Mouse (Mus musculus) brain, adult 2 months (tissue): ENCODE data around the gene Mrpl1.

Experiments used
- DNase-seq: peaks from one replicate; pipeline ENCODE4 v3.0.0; 2011; ENCODE audit warnings: low read depth, low spot score

Gene Mrpl1

DNA sequence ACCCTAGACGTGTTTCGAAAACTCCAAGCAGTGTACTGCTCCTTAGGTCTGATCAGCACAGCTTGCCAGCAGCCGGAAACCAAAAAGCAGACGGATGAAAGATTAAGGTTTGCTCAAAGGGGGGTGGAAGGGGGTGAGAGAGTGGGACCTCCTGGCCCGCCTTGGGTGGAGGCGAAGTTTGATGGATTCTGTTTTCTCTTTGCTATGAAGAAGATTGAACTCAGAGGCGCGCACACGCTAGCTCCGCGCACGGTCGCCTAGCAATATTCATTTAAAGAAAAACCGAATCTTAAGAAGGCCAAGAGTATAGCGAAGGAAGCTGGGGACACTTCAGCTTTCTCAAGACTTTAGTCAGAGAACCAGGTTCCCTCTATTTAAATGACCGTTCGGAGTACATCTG lies at the start of gene Mrpl1:
TSS of gene Mrpl1 (plus strand) at position 35 of the 400 bp plus-strand sequence.
- peak; percentile 48 for DNase-seq

- peak; percentile 54 for DNase-seq
Measured at GRCm38 (mm10) chr5:96160467-96161262, 48.6 kb upstream of the Mrpl1 start.

DNA sequence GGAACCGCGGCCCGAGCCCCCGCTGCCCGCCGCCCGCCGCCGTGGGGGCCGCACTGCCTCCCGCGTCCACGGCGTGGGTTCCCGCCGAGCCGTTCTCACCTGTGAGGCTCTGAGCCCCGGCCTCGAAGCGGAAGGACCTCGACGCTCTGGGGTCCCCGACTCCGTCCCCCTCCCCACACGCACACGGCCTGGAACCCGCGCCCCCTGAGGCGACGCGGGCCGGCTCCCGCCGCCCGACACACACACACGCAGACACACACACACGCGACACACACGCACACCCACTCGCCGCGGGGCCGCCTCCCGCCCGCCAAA lies 48.1 kb upstream of the Mrpl1 start:
- no peak for DNase-seq

DNA sequence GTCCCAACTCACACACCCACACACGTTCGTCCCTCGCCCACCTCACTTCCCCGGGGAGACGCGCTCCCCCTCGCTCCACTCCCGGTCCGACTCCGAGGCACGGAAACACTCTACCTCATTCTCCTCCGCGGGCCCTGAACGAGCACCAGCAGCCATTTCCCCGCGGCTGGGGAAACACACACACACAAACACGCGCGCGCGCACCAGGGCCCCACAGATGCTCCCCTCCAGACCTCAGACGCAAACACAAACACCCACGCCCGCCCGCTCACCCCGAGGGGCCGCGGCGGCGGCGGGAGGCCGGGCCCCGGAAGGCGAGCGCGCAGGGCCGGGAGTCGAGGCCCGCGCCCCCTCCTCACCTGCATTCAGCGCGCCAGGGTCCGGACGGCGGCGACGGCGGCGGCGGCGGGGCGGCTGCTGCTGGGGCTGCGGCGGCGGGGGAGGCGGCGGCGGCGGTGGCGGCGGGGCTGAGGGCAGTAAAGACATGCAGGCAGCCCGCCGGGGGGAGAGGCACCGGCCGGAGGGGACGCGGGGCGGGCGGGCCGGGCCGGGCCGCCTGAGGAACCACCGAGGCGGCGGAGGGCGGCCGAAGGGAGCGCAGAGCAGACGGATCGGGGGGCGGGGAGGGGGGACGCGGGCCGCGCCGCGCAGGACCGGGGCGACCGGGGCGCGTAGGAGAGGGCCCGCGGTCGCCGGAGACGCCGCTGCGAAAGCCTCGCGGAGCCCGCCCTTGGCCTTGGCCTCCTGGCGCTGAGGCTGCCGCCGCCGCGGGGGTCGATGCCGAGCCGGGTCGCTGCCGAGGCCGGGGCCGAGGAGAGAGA lies 47.5 kb upstream of the Mrpl1 start:
- DNase-seq = peak; percentile 72

GRCm38 (mm10) chr5:96162399-96163331 lies 46.6 kb upstream of the Mrpl1 start:
- DNase-seq = peak; percentile 94

DNA sequence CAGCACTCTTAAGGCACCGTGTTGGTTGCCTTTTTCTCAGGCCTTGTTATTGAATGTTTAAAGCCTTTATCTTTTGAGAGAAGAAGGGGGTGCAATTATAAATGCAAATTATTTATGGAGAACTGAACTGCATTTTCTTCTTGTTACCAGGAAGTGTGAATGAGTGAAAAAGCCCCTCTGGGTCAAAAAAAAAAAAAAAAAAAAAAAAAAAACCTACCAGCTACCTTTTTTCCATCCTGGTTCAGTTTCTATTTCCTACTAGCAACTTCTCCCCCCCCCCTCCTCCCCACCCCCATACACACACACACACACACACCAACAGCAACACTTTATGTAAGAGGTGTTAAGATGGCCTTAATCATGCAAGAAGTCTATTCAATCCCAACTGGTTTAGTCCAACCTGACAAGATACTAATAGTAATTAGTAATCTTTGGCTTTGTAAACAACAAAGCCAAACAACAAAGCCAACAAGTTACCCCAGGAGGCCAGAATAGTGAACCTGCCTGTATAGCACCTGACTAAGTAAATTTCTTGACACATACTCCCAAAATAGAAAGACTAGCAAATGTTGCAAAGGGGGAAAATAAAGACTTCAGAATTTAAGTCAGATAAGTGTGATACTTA lies 45.8 kb upstream of the Mrpl1 start:
- DNase-seq = no peak

DNA sequence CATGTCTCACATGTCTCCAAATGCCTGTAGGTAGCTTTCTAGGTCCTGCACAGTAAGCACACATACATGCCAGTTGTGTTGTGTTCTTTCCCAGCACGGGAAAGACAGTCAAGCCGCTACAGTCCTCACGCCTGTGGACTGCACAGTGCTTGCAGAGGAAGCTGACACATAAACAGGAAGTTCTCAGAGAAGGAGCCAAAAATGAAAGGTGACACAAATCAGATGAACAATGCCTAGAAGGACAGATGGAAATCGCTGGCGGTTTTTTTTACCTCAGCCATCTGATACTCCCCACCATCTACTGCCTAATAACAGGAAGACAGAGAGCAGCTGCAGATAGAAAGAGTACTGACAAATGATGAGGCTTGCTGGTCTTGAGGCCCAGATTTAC lies 45.3 kb upstream of the Mrpl1 start, which contains the start of gene Cnot6l:
TSS of gene Cnot6l (minus strand) at position 151 of the 391 bp plus-strand sequence.
- peak; percentile 54 for DNase-seq

DNA sequence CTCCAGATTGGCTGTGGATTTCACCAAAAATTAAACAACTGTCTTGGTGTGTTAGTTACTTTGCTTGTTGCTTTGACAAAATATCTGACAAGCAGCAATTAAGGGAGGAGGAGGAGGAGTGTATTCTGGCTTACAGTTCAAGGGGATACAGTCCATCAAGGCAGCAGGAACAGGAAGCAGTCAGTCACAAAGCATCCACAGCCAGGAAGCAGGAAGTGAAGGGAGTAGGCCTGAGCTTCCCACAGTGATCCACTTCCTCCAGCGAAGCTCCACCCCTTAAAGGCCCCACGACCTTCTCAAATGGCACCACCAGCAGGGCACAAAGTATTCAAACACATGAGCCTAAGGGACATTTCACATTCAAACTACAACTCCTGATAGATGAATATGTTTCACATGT lies 42.5 kb upstream of the Mrpl1 start:
- DNase-seq = no peak

- DNase-seq = no peak
Measured at GRCm38 (mm10) chr5:96170443-96170842, 38.9 kb upstream of the Mrpl1 start.

GRCm38 (mm10) chr5:96171765-96172164 lies 37.5 kb upstream of the Mrpl1 start:
- DNase-seq = no peak

DNA sequence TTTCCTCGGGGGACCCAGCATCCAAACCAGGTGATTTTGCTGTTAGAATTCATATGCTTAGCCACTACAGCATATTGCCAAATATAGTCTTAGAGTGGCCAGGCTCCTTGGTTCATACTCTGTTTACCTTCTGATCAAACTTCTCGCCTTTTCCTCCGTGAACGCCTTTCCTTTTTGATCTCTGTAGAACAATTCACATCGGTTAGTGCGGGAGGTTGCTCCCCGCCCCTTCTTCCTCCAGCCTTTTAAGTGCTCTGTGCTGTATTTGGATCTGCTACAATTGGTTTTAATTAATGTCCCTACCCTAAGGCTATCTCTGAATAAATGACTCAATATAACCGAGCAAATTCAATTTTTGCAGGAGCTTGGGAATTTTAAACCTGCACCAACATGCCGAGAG lies 33.2 kb upstream of the Mrpl1 start:
- no peak for DNase-seq

GRCm38 (mm10) chr5:96176879-96177358 lies 32.4 kb upstream of the Mrpl1 start:
- no peak for DNase-seq

GRCm38 (mm10) chr5:96183211-96183610 lies 26.1 kb upstream of the Mrpl1 start:
- DNase-seq = no peak

DNA sequence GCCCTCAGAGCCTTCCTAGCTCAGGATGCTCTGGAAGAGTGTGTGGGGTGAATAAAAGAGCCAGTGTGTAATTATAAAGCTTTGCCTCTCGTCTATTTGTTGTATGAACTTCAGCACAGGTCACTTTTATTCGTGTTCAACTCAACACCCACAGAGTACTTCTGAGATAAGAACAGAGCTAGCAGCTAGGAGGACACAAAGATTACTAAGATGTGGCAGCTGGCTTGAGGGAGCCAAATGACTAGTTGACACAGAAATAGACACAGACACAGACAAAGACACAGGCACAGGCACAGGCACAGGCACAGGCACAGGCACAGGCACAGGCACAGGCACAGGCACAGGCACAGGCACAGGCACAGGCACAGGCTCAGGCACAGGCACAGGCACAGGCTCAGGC lies 25.3 kb upstream of the Mrpl1 start:
- DNase-seq = no peak

DNA sequence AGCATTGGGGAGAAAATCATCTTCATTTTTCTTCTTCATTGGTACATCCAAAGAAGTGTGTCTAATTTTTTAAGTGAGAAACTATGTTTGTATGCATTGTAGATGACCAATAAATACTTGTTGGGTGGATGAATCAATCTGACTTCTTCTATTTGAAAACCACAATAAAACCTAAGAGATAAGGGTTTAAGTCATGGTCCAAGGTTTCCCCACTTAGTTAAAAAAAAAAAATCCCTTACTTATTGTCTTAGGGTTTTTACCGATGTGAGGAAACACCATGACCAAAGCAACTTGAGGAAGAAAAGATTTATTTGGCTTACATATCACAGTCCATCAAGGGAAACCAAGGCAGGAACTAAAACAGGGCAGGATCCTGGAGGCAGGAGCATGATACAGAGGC lies 19.5 kb upstream of the Mrpl1 start:
- no peak for DNase-seq

- no peak for DNase-seq
Measured at GRCm38 (mm10) chr5:96191251-96191650, 18.0 kb upstream of the Mrpl1 start.

- no peak for DNase-seq
Measured at GRCm38 (mm10) chr5:96196547-96197052, 12.7 kb upstream of the Mrpl1 start.

DNA sequence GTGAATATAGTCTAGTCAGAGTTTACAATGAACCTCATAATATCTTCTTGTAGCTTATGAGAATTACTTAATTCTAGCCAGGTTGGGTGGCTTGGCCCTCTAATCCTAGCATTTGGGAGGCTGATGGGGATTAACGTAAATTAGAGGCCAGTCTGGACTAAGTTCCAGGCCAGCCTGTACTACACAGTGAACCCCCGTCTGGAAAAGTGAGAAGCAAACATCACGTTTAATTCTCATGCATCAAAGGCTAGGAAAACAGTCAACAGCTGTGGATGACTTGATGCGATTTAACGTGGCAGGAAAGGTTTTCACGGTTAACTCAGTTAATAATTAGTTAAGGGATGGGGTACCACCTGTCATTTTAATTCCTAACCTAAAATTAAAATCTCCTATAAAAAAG lies 11.0 kb upstream of the Mrpl1 start:
- no peak for DNase-seq

GRCm38 (mm10) chr5:96200269-96200668 lies 9.0 kb upstream of the Mrpl1 start:
- no peak for DNase-seq

DNA sequence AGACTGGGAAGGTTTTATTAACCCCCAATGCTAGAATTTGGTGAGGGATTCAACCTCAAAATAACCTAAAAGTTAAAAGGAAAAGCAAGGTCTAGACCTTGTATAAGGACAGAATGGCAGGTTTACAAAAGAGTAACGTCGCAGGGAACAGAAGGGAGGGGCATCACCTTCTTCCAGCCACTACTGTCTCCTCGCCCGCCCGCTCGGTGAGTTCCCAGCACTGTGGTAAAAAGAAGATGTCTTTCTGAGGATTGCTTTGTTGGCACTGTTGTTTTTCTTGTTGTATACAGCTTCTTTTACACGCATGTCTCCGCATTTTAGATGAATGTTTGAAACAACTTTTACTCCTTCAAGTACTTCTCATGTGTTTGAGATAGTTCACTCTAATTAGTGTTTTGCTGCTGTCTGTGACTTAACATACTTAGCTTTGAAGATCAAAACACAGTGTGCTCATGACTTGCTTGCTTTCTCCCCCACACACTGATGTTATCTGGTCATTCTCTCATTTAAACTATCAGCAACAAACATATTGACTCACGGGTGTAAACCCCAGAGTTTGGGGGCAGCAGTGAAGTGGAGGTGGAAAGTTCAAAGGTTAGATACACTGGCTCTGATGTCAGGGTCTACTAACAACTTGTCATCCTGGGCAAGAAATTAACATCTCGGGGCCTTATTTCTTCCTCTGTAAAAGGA lies 7.7 kb upstream of the Mrpl1 start:
- DNase-seq = no peak
